Mouse (Mus musculus): ENCODE data around the gene Klhl11. TPM values are rescaled to one million over a fixed set of nuclear protein-coding genes. Genes with fewer than 3 reads are reported as not detected.

The Klhl11 gene
- total RNA-seq, 4 experiments from 2014 or later, result 5.7 to 6.7 (median 6.4) TPM

DNA sequence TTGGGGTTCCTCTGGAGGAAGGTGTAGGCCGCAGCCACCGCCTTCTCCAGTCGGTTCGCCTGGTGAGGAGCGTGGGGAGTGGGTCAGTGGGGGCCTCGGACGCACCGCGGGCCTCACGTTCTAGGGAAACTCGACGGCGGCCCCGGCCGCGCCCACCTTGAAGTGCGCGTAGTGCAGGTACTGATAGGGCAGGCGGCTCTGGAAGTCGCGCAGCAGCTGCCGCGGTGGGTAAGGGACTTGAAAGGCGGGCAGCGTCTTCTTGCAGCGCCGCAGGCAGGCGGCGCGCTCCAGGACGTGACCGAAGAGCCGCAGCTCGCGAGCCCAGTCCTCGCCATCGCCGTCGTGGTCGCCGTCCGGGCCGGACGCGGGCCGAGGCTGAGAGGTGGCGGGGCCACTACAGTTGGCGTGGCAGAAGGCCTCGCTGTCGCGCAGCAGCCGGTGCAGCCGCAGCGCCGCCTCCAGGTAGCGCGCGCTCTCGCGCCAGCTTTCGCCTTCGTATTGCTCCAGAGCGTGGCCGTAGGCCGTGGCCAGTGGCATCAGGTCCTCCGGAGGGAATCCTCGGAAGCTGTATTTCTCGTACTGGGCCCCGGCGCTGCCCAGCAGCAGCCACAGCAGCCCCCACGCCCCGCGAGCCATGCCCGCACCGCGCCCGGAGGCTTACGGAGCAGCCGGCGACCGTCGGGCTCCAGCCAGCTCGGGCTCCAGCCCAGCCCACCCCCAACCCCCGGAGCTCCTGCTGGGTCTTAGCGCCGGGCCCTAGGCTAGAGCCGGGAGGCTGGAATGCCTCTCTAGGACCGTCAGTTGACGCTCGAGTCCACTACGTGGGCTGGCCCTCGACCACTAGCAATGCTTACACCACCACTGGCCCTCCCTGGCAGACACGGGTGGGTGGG, 58.3 kb downstream of the Klhl11 start, which contains the start of gene P3h4:
Gene P3h4, minus strand, starts transcription at position 816 of the 893 bp plus-strand sequence.
- peak; percentile 80 for DNase-seq (ENCODE audit: low spot score)

GRCm38 (mm10) chr11:100413541-100413940, 59.0 kb downstream of the Klhl11 start:
- no peak for DNase-seq (ENCODE audit: low spot score)

Small RNAs within 50 kb of the gene (microRNA-seq; reads per million reads assigned to microRNA genes)
- gene Gm27374, result not detected
- not detected for gene Mir7116

Other genes starting within 250 kb of the Klhl11 start
- gene Krt16, start 223.8 kb downstream of the Klhl11 start, total RNA-seq (2022), result not detected
- gene Krt17, start 211.7 kb downstream of the Klhl11 start, total RNA-seq (2022), result not detected
- gene Krt42, start 202.9 kb downstream of the Klhl11 start, total RNA-seq (2022), result not detected
- gene Eif1, start 152.9 kb downstream of the Klhl11 start, total RNA-seq (2022), result 1,000 to 10,000 TPM; 1,527 to 1,967 (median 1,680) TPM
- gene Gast, start 138.3 kb downstream of the Klhl11 start, total RNA-seq (2022), result not detected
- 1 to 10 TPM; 1.0 to 2.5 (median 2.0) TPM for gene Hap1, start 116.6 kb downstream of the Klhl11 start, total RNA-seq (2022)
- 100 to 1,000 TPM; 224 to 279 (median 261) TPM for gene Jup, start 75.0 kb downstream of the Klhl11 start, total RNA-seq (2022)
- gene P3h4, start 57.9 kb downstream of the Klhl11 start, total RNA-seq (2022), result 10 to 100 TPM; 13.7 to 19.4 (median 16.4) TPM
- gene Fkbp10, start 57.0 kb downstream of the Klhl11 start, total RNA-seq (2022), result 10 to 100 TPM in 1 of 4 experiments, 1 to 10 TPM in 3; 9.0 to 11.1 (median 9.0) TPM
- gene Nt5c3b, start 30.9 kb downstream of the Klhl11 start, total RNA-seq (2022), result 10 to 100 TPM; 18.8 to 28.0 (median 25.2) TPM
- gene Klhl10, start 30.8 kb downstream of the Klhl11 start, total RNA-seq (2022), result under 1 TPM; 0.59 to 0.90 (median 0.77) TPM
- gene Acly, start 55.3 kb upstream of the Klhl11 start, total RNA-seq (2022), result 10 to 100 TPM; 20.0 to 39.1 (median 27.5) TPM
- gene Ttc25, start 72.9 kb upstream of the Klhl11 start, total RNA-seq (2022), result under 1 TPM; 0.08 to 0.53 (median 0.21) TPM
- 1 to 10 TPM; 5.0 to 5.7 (median 5.4) TPM for gene Cnp, start 102.2 kb upstream of the Klhl11 start, total RNA-seq (2022)
- gene Nkiras2, start 146.5 kb upstream of the Klhl11 start, total RNA-seq (2022), result 10 to 100 TPM; 49.3 to 59.3 (median 55.2) TPM
- gene Dnajc7, start 147.4 kb upstream of the Klhl11 start, total RNA-seq (2022), result 100 to 1,000 TPM in 3 of 4 experiments, 10 to 100 TPM in 1; 89.7 to 121 (median 109) TPM
- gene Zfp385c, start 219.7 kb upstream of the Klhl11 start, total RNA-seq (2022), result under 1 TPM; 0.09 to 0.53 (median 0.28) TPM
- 1 to 10 TPM in 1 of 4 experiments, under 1 TPM in 3; 0.38 to 1.1 (median 0.78) TPM for gene Dhx58, start 231.5 kb upstream of the Klhl11 start, total RNA-seq (2022)
- 10 to 100 TPM; 12.3 to 14.0 (median 13.1) TPM for gene Kat2a, start 239.7 kb upstream of the Klhl11 start, total RNA-seq (2022)
- gene Hspb9, start 241.1 kb upstream of the Klhl11 start, total RNA-seq (2022), result under 1 TPM in 1 of 4 experiments, not detected in 3; 0.37 TPM